ENCODE assay signal across 9 mouse cellular contexts in the genomic region with DNA sequence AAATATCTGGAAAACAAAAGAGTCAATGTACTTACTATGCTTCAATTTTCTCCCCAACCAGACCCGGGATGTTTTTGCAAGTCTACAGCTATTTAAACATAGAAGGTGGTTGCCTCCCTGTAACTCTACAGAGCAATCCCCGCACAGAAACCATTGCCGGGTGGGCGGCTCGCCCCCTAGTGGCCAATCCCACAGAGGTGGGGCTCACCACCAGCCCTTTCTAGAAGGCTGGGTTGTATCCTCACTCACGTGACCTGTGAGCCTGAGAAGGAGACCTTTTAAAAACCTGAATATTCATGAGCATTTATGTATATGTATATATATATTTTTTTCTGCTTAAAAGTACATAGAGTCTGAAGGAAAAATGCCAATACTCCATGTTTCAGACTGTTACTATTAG. TPM values are rescaled to one million over a fixed set of nuclear protein-coding genes. Genes with fewer than 3 reads are reported as not detected.
DNase-seq lines count a peak whose midpoint lies in the region; ATAC-seq and TF ChIP-seq lines count a peak whose summit lies in the region.
"Had no signal": no experiment of that assay in that cellular context is flagged by ENCODE, and none has a peak within 500 bp of the region (broad histone marks: within the 10 kb centered on the region; RNA-seq: fewer than 3 reads in every experiment).

No protein-coding gene starts in this region.

- H3K27me3 ChIP-seq in forebrain, embryonic 16.5 days (replicated peaks; ENCODE audit: control insufficient read depth, insufficient read depth, low read length), result no peaks in the 10 kb centered on the region
- no peaks in the 10 kb centered on the region for H3K27me3 ChIP-seq in kidney, embryonic 14.5 days (ENCODE audit: control insufficient read depth, insufficient read depth, low read length)
- H3K27me3 ChIP-seq in liver, postnatal 0 days (ENCODE audit: insufficient read depth, low read length), result no peaks in the 10 kb centered on the region
- H3K27me3 ChIP-seq: heart, embryonic 13.5 days had no signal

- TF ChIP-seq CTCF in liver, postnatal 0 days (IDR thresholded peaks at IDR 0.05; ENCODE audit: low read depth), result peak; percentile 83

- no peak for TF ChIP-seq EP300 in liver, postnatal 0 days (IDR thresholded peaks at IDR 0.05; ENCODE audit: low read depth)

- H3K9ac ChIP-seq in forebrain, embryonic 16.5 days (replicated peaks; ENCODE audit: low read depth, low read length), result no peak overlapping the region
- H3K9ac ChIP-seq in kidney, embryonic 14.5 days (ENCODE audit: low read depth, low read length), result no peak overlapping the region
- no peak overlapping the region for H3K9ac ChIP-seq in liver, postnatal 0 days (replicated peaks)
- H3K9ac ChIP-seq: heart, embryonic 13.5 days had no signal

- no peak overlapping the region for H3K27ac ChIP-seq in forebrain, embryonic 16.5 days (ENCODE audit: low read length)
- no peak overlapping the region for H3K27ac ChIP-seq in kidney, embryonic 14.5 days (ENCODE audit: low read depth, low read length)
- H3K27ac ChIP-seq in liver, postnatal 0 days (ENCODE audit: low read depth), result no peak overlapping the region
- H3K27ac ChIP-seq: heart, embryonic 13.5 days had no signal

- ATAC-seq in forebrain, embryonic 16.5 days, result peak; percentile 77; the same call in 1 of the 2 replicates
- ATAC-seq in kidney, embryonic 14.5 days (ENCODE audit: low FRiP score, low TSS enrichment), result peak; percentile 86
- ATAC-seq in liver, postnatal 0 days, result no peak

- H3K4me1 ChIP-seq in forebrain, embryonic 16.5 days (replicated peaks; ENCODE audit: control insufficient read depth, insufficient read depth, low read length), result no peaks in the 10 kb centered on the region
- H3K4me1 ChIP-seq in kidney, embryonic 14.5 days (ENCODE audit: control insufficient read depth, insufficient read depth, low read length), result peaks cover 6% of the 10 kb centered on the region; the same call in 1 of the 2 replicates
- no peaks in the 10 kb centered on the region for H3K4me1 ChIP-seq in liver, postnatal 0 days (ENCODE audit: insufficient read depth)

- no peaks in the 10 kb centered on the region for H3K9me3 ChIP-seq in forebrain, embryonic 16.5 days (ENCODE audit: control insufficient read depth, low read length)
- no peaks in the 10 kb centered on the region for H3K9me3 ChIP-seq in kidney, embryonic 14.5 days (ENCODE audit: control insufficient read depth, low read length)
- H3K9me3 ChIP-seq in liver, postnatal 0 days (ENCODE audit: low read length), result no peaks in the 10 kb centered on the region
- H3K9me3 ChIP-seq: heart, embryonic 13.5 days had no signal

- peak; percentile 42 for DNase-seq in urinary bladder, postnatal 25 days (ENCODE audit: low spot score)
- DNase-seq in urinary bladder, adult 2 months (ENCODE audit: low spot score), result no peak
- DNase-seq in cerebellum, adult 11-12 months, result peak; percentile 9
- DNase-seq in liver, postnatal 0 days, result peak; percentile 64
- peak; percentile 66 for DNase-seq in retina, postnatal 1 day
- DNase-seq in urinary bladder, postnatal 36 days (ENCODE audit: low spot score in 2 of 2), result peak; percentile 20 to 36

- 11% methylated on average over 6 of the region's 6 CpGs for WGBS in forebrain, embryonic 16.5 days
- 16% methylated on average over 6 of the region's 6 CpGs for WGBS in kidney, embryonic 14.5 days
- 17% methylated on average over 6 of the region's 6 CpGs for WGBS in liver, postnatal 0 days (ENCODE audit: insufficient replicate concordance)

- no peak overlapping the region for H3K4me3 ChIP-seq in forebrain, embryonic 16.5 days (replicated peaks; ENCODE audit: low read length)
- H3K4me3 ChIP-seq in kidney, embryonic 14.5 days (ENCODE audit: low read length), result no peak overlapping the region
- no peak overlapping the region for H3K4me3 ChIP-seq in liver, postnatal 0 days (ENCODE audit: low read depth, low read length)
- H3K4me3 ChIP-seq: heart, embryonic 13.5 days had no signal

- H3K36me3 ChIP-seq in forebrain, embryonic 16.5 days (ENCODE audit: control insufficient read depth, insufficient read depth), result no peaks in the 10 kb centered on the region
- no peaks in the 10 kb centered on the region for H3K36me3 ChIP-seq in kidney, embryonic 14.5 days (ENCODE audit: control insufficient read depth, insufficient read depth, low read length)
- peaks cover 15% of the 10 kb centered on the region; the same call in 1 of the 2 replicates for H3K36me3 ChIP-seq in liver, postnatal 0 days (replicated peaks; ENCODE audit: insufficient read depth, low read length)
- H3K36me3 ChIP-seq: heart, embryonic 13.5 days had no signal

- no peak overlapping the region for H3K4me2 ChIP-seq in forebrain, embryonic 16.5 days (ENCODE audit: low read length)
- no peak overlapping the region for H3K4me2 ChIP-seq in kidney, embryonic 14.5 days (replicated peaks; ENCODE audit: low read depth, low read length)
- H3K4me2 ChIP-seq in liver, postnatal 0 days (ENCODE audit: low read depth, low read length), result no peak overlapping the region
- H3K4me2 ChIP-seq: heart, embryonic 13.5 days had no signal

RNA-seq across cellular contexts. Expression of gene F2rl2, which starts 49.9 kb away (rescaled TPM):
- polyA plus RNA-seq in urinary bladder, adult 2 months (2012; rRNA removed), result 0.21 and 0.49 TPM in 2 replicates
- polyA plus RNA-seq in forebrain, embryonic 16.5 days (2015; fragmentation: Nextera tagmentation; extraction: Ambion mirVana), result 0.24 and 0.35 TPM in 2 replicates
- 0.41 and 0.54 TPM in 2 replicates for polyA plus RNA-seq in kidney, embryonic 14.5 days (2014; fragmentation: Nextera tagmentation; extraction: Ambion mirVana)
- polyA plus RNA-seq in liver, postnatal 0 days (2015; fragmentation: Nextera tagmentation; extraction: Ambion mirVana), result 10.7 and 13.0 TPM in 2 replicates
